Mouse (Mus musculus): ENCODE results near the gene Dlgap5.
A peak's percentile ranks its signal among the peaks of the same experiment; 100 is the strongest.

The Dlgap5 gene

GRCm38 (mm10) chr14:47395007-47395406 is 23.2 kb downstream of the Dlgap5 start:
- DNase-seq = no peak

- no peak for DNase-seq
These were observed 24.7 kb downstream of the Dlgap5 start for GRCm38 (mm10) chr14:47393354-47394094.

DNA sequence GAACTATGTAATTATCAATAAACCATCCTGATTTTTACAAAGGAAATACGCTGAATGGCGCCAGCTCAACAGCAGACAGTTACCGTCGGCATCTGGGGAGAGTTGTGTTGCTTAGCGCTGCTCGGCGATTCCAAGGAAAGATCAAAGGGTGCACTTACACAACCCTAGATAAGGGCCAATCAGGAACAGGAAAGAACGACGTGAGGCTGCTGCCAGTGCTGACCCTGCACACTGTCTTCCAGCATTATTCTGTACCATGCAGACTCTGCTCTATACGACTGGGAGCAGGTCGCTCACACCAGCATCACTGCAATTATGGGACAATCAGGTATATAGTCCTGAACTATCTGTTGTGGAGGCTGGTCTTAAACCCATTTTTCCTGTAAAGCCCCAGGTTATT is 32.1 kb downstream of the Dlgap5 start:
- DNase-seq = no peak

- DNase-seq = no peak
These were observed 33.6 kb downstream of the Dlgap5 start for GRCm38 (mm10) chr14:47384653-47385052.

- DNase-seq = no peak
These were observed 34.3 kb downstream of the Dlgap5 start for GRCm38 (mm10) chr14:47383911-47384310.

GRCm38 (mm10) chr14:47378336-47378735 is 39.9 kb downstream of the Dlgap5 start:
- no peak for DNase-seq

GRCm38 (mm10) chr14:47376526-47376925 is 41.7 kb downstream of the Dlgap5 start:
- no peak for DNase-seq

DNA sequence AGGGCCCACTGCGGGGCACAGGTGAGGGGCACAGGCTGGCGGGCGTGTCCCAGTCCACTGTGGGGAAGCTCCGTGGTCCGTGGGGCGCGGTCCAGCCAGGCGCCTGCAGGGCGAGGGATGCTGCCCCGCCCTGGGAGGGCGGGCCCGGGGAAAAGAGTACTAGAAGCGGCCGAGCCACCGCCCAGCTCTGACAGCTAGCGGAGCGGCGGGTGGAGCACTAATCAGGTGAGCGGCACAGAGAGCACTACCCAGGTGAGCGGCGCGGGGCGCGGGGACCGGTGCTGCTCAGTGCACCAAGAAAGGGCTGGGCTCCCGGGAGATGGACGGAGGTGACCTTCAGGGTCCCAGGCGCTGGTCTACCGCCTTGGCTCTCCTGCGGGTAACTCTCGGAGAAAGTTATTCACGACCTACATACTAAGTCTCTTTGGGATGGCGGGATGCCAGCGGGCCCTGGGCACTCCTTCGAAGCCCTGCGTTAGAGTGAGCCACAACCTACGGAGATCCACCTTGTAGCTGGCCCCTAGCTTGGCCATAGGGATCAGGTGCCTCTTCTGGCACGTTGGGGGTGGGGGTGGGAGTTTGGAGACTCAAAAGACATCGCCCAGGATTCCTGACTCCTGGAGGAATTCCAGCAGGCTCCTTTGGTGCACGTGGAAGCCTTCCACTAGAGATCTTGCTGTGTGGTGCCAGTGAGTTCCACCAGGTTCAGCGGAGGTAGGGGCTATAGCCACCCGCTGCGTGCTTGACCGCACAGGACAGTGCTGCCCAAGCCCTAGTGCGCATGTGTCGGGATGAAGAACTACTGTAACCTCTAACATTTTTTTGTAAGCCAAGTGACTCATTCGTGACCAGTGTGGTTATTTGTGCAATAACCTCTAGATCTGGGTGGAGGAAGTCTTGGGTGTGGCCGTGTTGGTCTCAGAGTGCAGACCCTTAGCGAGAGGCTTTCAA is 44.2 kb downstream of the Dlgap5 start:
- DNase-seq = peak in 1 of 2 experiments; percentile 23

GRCm38 (mm10) chr14:47371689-47372088 is 46.5 kb downstream of the Dlgap5 start:
- DNase-seq = no peak

- DNase-seq = no peak
These were observed 47.4 kb downstream of the Dlgap5 start for GRCm38 (mm10) chr14:47370790-47371189.

GRCm38 (mm10) chr14:47369741-47370140 is 48.5 kb downstream of the Dlgap5 start:
- no peak for DNase-seq

DNA sequence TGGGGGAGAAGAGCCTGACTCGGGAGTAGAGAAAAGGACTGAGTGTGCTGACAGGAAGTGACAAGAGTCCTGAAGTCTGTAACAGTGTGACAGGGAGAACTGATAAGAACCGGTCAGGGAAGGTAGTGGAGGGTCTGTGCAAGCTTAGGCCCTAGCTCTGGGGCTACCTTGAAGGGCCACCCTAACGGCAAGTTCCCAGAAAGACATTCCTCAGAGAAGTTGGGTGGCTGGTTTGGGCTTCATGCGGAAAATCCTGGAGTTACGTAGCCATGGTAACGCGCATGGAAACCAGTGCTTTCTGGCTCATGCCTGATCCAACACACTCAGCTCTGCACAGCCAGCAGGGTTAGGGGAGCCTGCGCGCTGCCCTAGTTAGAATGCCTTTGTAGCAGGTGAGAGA is 50.7 kb downstream of the Dlgap5 start, which contains the start of gene Lgals3:
Gene Lgals3 (plus strand): TSS at position 291 of the 400 bp plus-strand sequence.
- peak in 1 of 2 experiments; percentile 10 for DNase-seq

GRCm38 (mm10) chr14:47366881-47367321 is 51.3 kb downstream of the Dlgap5 start:
- peak; percentile 29 to 30 for DNase-seq

GRCm38 (mm10) chr14:47364742-47365449 is 53.3 kb downstream of the Dlgap5 start:
- no peak for DNase-seq

GRCm38 (mm10) chr14:47361899-47362298 is 56.3 kb downstream of the Dlgap5 start:
- DNase-seq = no peak

DNA sequence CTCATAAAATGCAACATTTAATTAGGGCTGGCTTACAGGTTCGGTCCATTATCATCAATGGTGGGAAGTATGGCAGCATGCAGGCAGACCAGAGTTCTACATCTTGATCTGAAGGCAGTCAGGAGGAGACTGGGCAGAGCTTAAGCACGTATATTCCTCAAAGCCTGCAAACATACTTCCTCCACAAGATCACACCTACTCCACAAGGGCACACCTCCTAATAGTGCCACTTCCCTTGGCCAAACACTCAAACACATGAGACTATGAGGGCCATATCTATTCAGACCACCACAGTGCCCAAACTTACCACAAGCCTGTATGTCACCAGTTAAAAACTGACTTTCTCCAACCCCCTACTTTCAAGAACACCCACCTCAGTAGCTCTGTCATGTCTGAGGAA is 56.8 kb downstream of the Dlgap5 start:
- DNase-seq = no peak

GRCm38 (mm10) chr14:47359610-47360009 is 58.6 kb downstream of the Dlgap5 start:
- no peak for DNase-seq

GRCm38 (mm10) chr14:47356622-47357021 is 61.6 kb downstream of the Dlgap5 start:
- no peak for DNase-seq

- no peak for DNase-seq
These were observed 63.3 kb downstream of the Dlgap5 start for GRCm38 (mm10) chr14:47354948-47355347.

- no peak for DNase-seq
These were observed 64.1 kb downstream of the Dlgap5 start for GRCm38 (mm10) chr14:47354111-47354577.

GRCm38 (mm10) chr14:47353240-47353639 is 65.0 kb downstream of the Dlgap5 start:
- DNase-seq = no peak

DNA sequence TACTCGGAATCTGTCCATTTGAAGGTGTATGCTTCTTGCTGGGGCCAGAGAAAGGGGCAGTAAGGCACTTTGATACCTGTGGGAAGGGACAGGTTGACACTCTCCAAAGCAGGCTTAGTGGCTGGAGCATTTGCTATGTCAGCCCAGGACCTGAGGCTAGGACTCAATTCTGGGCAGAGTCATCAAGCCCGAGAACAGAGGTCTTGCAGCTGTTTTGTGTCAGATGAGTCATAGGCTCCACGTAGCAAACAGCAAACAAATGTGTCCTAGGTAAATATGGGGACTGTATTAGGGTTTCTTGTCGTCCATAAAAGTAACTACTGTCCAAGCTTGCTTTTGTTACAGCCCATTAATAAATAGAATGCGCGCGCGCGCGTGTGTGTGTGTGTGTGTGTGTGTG is 65.9 kb downstream of the Dlgap5 start:
- no peak for DNase-seq

GRCm38 (mm10) chr14:47350974-47351373 is 67.2 kb downstream of the Dlgap5 start:
- no peak for DNase-seq
